Mouse (Mus musculus) 3134 (cell line): ENCODE measurements around the gene Grin2d.

Source experiments
- DNase-seq: peaks from one replicate; pipeline ENCODE4 v3.0.0-alpha.2; 2011; ENCODE audit warnings: low spot score; ENCODE audit not compliant: insufficient read length; ENCODE audit errors: extremely low read depth

Gene Grin2d

DNA sequence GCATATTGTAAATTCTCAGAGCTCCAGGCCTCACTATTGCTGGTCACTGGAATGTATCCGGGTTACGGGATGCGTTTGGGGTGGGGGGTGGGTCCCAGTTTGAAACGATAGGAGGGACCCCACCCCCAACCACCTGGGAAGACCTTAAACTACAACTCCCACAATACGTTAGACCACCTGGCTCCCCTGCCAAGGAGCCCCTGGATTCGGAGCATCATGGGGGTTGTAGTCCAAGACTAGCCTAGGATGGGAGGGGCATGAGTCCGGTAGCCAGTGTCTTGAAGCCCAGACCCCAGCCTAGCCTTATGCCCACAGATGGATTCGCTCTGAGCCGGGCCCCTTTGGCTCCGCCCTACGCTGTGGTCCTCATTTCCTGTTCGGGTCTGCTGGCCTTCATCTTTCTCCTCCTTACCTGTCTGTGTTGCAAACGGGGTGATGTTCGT is 92.0 kb downstream of the Grin2d start:
- DNase-seq, result no peak

DNA sequence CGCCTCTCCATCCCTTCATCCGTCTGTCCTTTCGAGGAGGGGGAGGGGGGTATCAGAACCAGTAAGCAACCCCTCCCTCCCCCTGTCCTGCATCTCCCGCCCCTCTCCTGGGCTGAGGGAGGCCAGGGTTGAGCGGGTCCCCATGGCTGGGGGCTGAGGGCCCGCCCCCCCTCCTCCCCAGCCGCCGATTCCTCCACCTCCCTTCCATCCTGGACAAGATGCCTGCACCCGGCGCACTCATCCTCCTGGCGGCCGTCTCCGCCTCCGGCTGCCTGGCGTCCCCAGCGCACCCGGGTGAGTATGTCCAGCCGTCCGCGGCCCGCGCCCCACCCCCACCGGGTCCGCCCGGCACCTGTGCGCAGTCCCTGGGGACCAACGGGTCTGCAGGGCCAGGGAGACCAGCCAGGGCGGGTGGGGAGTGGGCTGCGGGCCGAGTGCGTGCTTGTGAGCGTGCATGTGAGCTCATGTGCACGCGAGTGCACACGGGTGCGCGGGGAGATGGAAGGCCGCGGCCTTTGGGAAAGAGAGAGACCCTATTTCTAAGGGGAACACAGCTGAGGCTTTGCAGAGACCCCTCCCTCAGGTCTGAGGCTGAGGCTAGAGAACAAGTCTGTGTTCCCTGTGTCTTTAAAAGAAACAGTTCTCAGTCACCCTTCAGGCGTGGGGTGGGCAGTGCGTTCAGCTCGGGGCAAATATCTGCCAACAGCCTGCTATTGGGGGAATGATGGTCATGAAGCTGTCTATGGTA is 92.6 kb downstream of the Grin2d start:
- no peak for DNase-seq

DNA sequence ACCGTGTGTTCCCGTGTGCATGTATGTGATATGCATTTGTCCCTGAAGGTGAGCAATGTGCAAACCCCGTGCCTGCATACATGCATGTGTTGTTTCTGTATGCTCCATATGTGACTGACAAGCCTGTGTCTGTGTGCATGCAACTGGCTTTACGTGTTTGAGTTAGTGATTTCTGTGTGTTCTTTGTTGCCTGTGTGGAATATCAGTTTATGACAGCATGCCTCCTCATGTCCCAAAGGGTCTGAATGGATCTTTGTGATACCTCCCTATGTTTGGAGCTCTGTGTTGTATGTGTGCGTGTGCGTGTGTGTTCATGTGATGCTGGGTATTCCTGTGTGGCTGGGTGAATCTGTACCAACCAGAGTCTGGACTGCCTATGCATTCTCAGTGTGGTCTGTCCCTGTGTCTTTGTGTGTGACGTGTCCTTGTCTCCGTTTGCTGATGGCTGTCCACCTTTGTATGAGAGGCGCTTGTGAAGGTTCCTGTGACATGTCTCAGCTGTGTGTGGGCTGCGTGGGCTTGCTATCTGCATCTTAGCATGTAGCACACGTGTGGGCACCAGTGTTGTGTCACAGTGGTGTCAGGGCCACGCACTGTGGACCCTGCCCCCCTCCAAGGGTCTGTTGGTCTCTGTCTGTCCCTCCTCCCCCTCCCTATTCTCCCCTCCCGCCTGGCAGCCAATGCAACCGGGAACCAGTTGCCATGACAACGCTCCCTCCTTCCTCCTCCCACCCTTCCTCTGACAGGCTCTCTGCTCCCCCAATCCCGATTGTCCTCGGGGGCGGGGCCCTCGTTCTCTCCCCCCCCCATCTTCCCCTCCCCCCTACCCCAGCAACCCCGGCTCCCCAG is 93.4 kb downstream of the Grin2d start, which contains the start of gene Sult2b1:
Gene Sult2b1 (minus strand): TSS at position 146 of the 849 bp plus-strand sequence.
- no peak for DNase-seq

DNA sequence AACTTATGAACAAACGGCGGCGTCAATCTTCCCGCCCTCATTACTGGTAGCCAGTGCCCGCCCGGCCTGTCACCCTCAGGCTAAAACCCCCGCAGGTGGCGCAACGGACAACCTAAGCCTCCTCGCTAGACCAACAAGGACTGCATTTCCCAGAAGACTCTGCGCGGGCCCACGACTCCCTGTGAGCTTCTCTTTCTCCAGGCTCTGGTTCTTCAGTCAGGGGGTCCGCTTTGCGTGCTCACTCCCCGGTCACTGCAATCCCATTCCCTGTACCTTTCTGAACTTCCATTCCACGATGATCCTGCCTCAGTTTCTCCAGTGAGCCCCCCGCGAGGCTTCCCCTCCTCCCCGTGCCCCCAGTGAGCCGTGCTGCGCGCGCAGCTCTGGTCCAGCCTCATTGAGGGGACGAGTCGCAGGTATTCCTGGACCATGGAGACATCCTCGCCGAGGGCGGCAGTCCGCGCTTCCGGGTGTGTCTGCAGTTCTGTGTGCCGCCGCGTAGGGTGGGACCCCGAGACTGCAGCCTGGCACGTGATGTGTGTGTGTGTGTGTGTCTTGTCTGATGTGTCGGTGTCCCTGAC is 94.6 kb downstream of the Grin2d start, which contains the start of gene Lmtk3:
Gene Lmtk3 (plus strand): TSS at position 228 of the 581 bp plus-strand sequence.
- no peak for DNase-seq

DNA sequence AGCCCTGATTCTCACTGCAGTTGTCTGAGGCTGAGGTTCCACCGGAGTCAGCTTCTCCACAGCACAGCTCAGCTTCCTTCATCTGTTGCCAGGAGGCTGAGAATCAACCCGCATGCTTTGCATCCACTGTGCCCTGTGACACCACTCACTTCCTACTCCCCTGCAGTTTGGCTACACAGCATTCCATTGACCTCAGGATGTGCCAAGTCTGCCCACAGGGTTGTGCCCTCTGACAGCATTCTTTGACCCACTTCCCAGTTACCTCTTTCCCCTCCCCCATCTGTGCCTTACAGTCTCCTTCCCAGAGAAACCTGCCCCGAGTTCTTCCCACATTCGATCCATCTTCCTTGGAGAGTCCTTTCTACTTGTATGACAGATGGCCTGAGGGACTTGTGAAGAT is 95.9 kb downstream of the Grin2d start:
- peak; percentile 53 for DNase-seq
